Mouse (Mus musculus): ENCODE results near the gene Olfr374. TPM values are rescaled to one million over a fixed set of nuclear protein-coding genes. Genes with fewer than 3 reads are reported as not detected.

The Olfr374 gene
- polyA plus RNA-seq, 1 experiment from 2014 or later: not detected

DNA sequence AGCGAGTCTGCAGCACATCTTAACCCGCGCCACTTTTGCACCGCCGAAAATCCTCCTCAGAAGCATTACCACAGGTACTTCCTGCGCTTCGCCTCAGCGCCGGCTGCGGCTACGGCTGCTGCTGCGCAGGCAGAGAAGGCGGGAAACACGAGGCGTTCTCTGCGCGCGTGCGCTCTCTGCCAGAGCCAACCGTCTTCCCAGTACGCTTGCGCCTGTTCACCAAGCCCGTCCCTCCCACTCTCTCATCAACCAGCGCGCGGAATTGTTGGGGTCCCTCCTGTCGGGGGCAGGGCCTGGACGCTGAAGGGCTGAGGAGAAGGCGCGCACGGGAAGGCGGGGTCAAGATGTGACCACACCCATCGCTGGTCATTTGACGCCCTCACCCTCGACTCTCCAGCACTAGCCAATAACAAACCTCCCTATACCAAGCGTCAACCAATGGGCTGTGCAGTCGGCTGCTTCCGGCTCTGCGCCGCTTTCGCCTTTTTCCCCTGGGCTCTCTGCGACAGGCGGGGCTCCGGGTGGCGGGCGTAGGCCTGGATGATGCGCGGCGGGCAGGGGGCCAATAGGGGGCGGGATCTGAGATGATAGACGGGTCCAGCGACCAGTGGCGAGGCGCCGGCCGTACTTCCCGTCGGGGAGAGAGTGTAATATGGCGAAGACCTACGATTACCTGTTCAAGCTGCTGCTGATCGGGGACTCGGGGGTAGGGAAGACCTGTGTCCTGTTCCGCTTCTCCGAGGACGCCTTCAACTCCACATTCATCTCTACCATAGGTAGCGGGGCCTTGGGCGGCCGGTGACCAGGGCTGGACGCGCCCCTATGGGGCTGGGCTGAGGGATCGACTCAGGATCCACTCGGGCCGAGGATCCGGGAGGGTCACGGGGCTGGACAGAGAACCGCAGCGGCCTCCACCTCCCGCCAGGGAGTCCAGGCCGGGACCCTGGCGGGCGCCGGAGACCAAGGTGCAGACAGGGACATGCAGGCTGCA, 54.2 kb downstream of the Olfr374 start, which contains the start of gene Rab8a:
Gene Rab8a, plus strand, starts transcription at position 494 of the 991 bp plus-strand sequence.
- H3K27me3 ChIP-seq (ENCODE audit: insufficient read depth, poor library complexity, severe bottlenecking): no peaks in the 10 kb centered on the region
- H3K36me3 ChIP-seq: peaks cover 28% of the 10 kb centered on the region
- no peaks in the 10 kb centered on the region for H3K9me3 ChIP-seq
- H3K4me1 ChIP-seq: peaks cover 19% of the 10 kb centered on the region
- peak; percentile 100 for DNase-seq (ENCODE audit: low spot score)
- peak within 1 kb of the TSS; percentile 91 for H3K27ac ChIP-seq
- peak within 1 kb of the TSS; percentile 94 for H3K4me3 ChIP-seq
- WGBS: under 1% methylated on average over 82 of the region's 82 CpGs

- peaks cover 34% of the 10 kb centered on the region for H3K36me3 ChIP-seq
- H3K9me3 ChIP-seq: no peaks in the 10 kb centered on the region
- DNase-seq (ENCODE audit: low spot score): no peak
- peaks cover 19% of the 10 kb centered on the region for H3K4me1 ChIP-seq
- H3K27me3 ChIP-seq (ENCODE audit: insufficient read depth, poor library complexity, severe bottlenecking): no peaks in the 10 kb centered on the region
- no peak overlapping the region for H3K27ac ChIP-seq
- H3K4me3 ChIP-seq: no peak overlapping the region
These were observed 56.0 kb downstream of the Olfr374 start for GRCm38 (mm10) chr8:72162821-72163220.

Other genes with a start within 250 kb of the Olfr374 start
- gene Zfp709, start 225.0 kb upstream of the Olfr374 start, polyA plus RNA-seq (2016; fragmentation: Nextera tagmentation; extraction: Ambion mirVana): 5.1 and 5.2 TPM in 2 replicates
- 2.5 and 3.6 TPM in 2 replicates for gene Zfp882, start 198.4 kb upstream of the Olfr374 start, polyA plus RNA-seq (2016; fragmentation: Nextera tagmentation; extraction: Ambion mirVana)
- 29.4 and 31.3 TPM in 2 replicates for gene Zfp617, start 198.4 kb upstream of the Olfr374 start, polyA plus RNA-seq (2016; fragmentation: Nextera tagmentation; extraction: Ambion mirVana)
- 16.2 and 19.5 TPM in 2 replicates for gene Zfp961, start 156.0 kb upstream of the Olfr374 start, polyA plus RNA-seq (2016; fragmentation: Nextera tagmentation; extraction: Ambion mirVana)
- gene Cyp4f18, start 97.4 kb upstream of the Olfr374 start, polyA plus RNA-seq (2016; fragmentation: Nextera tagmentation; extraction: Ambion mirVana): not detected in 2 replicates
- gene Olfr372, start 65.8 kb upstream of the Olfr374 start, polyA plus RNA-seq (2016; fragmentation: Nextera tagmentation; extraction: Ambion mirVana): not detected in 2 replicates
- 0.06 TPM in 1 of 2 replicates, not detected in the other for gene Olfr373, start 23.9 kb upstream of the Olfr374 start, polyA plus RNA-seq (2016; fragmentation: Nextera tagmentation; extraction: Ambion mirVana)
- gene Tpm4, start 27.9 kb downstream of the Olfr374 start, polyA plus RNA-seq (2016; fragmentation: Nextera tagmentation; extraction: Ambion mirVana): 447 and 556 TPM in 2 replicates
- 89.0 and 104 TPM in 2 replicates for gene Rab8a, start 54.2 kb downstream of the Olfr374 start, polyA plus RNA-seq (2016; fragmentation: Nextera tagmentation; extraction: Ambion mirVana)
- 0.13 TPM in 1 of 2 replicates, not detected in the other for gene Hsh2d, start 82.6 kb downstream of the Olfr374 start, polyA plus RNA-seq (2016; fragmentation: Nextera tagmentation; extraction: Ambion mirVana)
- not detected in 2 replicates for gene Cib3, start 105.8 kb downstream of the Olfr374 start, polyA plus RNA-seq (2016; fragmentation: Nextera tagmentation; extraction: Ambion mirVana)
- not detected in 2 replicates for gene Gm11034, start 106.6 kb downstream of the Olfr374 start, polyA plus RNA-seq (2016; fragmentation: Nextera tagmentation; extraction: Ambion mirVana)
- gene Fam32a, start 112.7 kb downstream of the Olfr374 start, polyA plus RNA-seq (2016; fragmentation: Nextera tagmentation; extraction: Ambion mirVana): 43.4 and 55.4 TPM in 2 replicates
- gene Ap1m1, start 133.0 kb downstream of the Olfr374 start, polyA plus RNA-seq (2016; fragmentation: Nextera tagmentation; extraction: Ambion mirVana): 129 and 131 TPM in 2 replicates
- 19.8 and 23.4 TPM in 2 replicates for gene Gm10282, start 198.2 kb downstream of the Olfr374 start, polyA plus RNA-seq (2016; fragmentation: Nextera tagmentation; extraction: Ambion mirVana)
- gene Klf2, start 212.0 kb downstream of the Olfr374 start, polyA plus RNA-seq (2016; fragmentation: Nextera tagmentation; extraction: Ambion mirVana): 12.8 and 14.1 TPM in 2 replicates

Measured in heart, embryonic 10.5 days (tissue).